Mouse (Mus musculus) kidney, postnatal 0 days (tissue): ENCODE measurements around the gene Wnt9a. TPM values are rescaled to one million over a fixed set of nuclear protein-coding genes. Genes with fewer than 3 reads are reported as not detected.
"Not testable (repeated sequence)": the region's sequence is repeated elsewhere in the genome, so short reads cannot be mapped to it uniquely, and the experiment has no call there.

Experiments used
- ATAC-seq: fragments of 200-750 bp; cut with Nextera tagmentation; replicated peaks from 2 replicates; pipeline ENCODE4 v1.8.0; 2017; ENCODE audit warnings: low read depth, moderate number of reproducible peaks, moderate TSS enrichment, moderate library complexity; ENCODE audit not compliant: low FRiP score
- DNase-seq: peaks from one replicate; pipeline ENCODE4 v3.0.0-alpha.2; 2016; ENCODE audit warnings: low spot score
- H3K27ac ChIP-seq: fragments of 300-500 bp; sonication (generic); 2 replicates; pipeline ENCODE4 v1.5.1; 2014; ENCODE audit warnings: mild to moderate bottlenecking
- H3K27me3 ChIP-seq: fragments of 300-500 bp; sonication (generic); 2 replicates; pipeline ENCODE4 v1.6.1; 2014; ENCODE audit warnings: low read length, mixed read lengths; ENCODE audit not compliant: insufficient read depth
- H3K36me3 ChIP-seq: fragments of 300-500 bp; sonication (generic); 2 replicates; pipeline ENCODE4 v1.6.1; 2014; ENCODE audit warnings: low read length, mixed read lengths; ENCODE audit not compliant: insufficient read depth
- H3K4me1 ChIP-seq: fragments of 300-500 bp; sonication (generic); replicated peaks from 2 replicates; pipeline ENCODE4 v1.6.1; 2014; ENCODE audit warnings: antibody characterized with exemption, low read length, mixed read lengths; ENCODE audit not compliant: insufficient read depth
- H3K4me2 ChIP-seq: fragments of 300-500 bp; sonication (generic); 2 replicates; pipeline ENCODE4 v1.6.1; 2014; ENCODE audit warnings: mild to moderate bottlenecking, low read length, moderate library complexity, mixed read lengths
- H3K4me3 ChIP-seq: fragments of 300-500 bp; sonication (generic); replicated peaks from 2 replicates; pipeline ENCODE4 v1.5.1; 2014; ENCODE audit warnings: low read depth, low read length
- H3K9ac ChIP-seq: fragments of 300-500 bp; sonication (generic); 2 replicates; pipeline ENCODE4 v1.6.1; 2014; ENCODE audit warnings: low read depth, low read length
- H3K9me3 ChIP-seq: fragments of 300-500 bp; sonication (generic); replicated peaks from 2 replicates; pipeline ENCODE4 v1.6.1; 2016; ENCODE audit warnings: low read length, inconsistent platforms, mixed read lengths
- CTCF ChIP-seq: IDR thresholded peaks from 2 replicates; pipeline ENCODE4 v1.5.1; 2016; ENCODE audit warnings: antibody characterized with exemption, low read depth, mild to moderate bottlenecking, moderate library complexity
- WGBS: fragments of 180-500 bp; shearing (Covaris S2); extraction: QIAGEN DNeasy Blood & Tissue Kit; methylation state at CpG from one replicate; pipeline ENCODE4 v1.1.7; 2014; 5-methylcytosine and 5-hydroxymethylcytosine counted together
- polyA plus RNA-seq: library from polyadenylated mRNA; unstranded; fragments of >200 nt; fragmentation: Nextera tagmentation; extraction: Ambion mirVana; gene quantifications from 2 replicates; pipeline ENCODE4 v1.2.1, GENCODE M21; 2015

The Wnt9a gene
- polyA plus RNA-seq, 1 experiment from 2014 or later, result 1.1 TPM

- 90% methylated on average over 4 of the region's 4 CpGs for WGBS
- DNase-seq (no peak), ATAC-seq (no peak)
- Histone ChIP-seq H3K4me2 (no peak overlapping the region), H3K4me1 (peaks cover 10% of the 10 kb centered on the region; the same call in 1 of the 2 replicates), H3K27ac (no peak overlapping the region), H3K4me3 (no peak overlapping the region), H3K36me3 (no peaks in the 10 kb centered on the region), H3K27me3 (no peaks in the 10 kb centered on the region), H3K9me3 (no peaks in the 10 kb centered on the region), H3K9ac (no peak overlapping the region)
- TF ChIP-seq CTCF, result no peak
Measured at GRCm38 (mm10) chr11:59354793-59355192, 48.1 kb downstream of the Wnt9a start.

GRCm38 (mm10) chr11:59356874-59357289 is 50.2 kb downstream of the Wnt9a start:
- Histone ChIP-seq H3K27me3 (no peaks in the 10 kb centered on the region), H3K4me1 (peaks cover 10% of the 10 kb centered on the region; the same call in 1 of the 2 replicates), H3K4me2 (no peak overlapping the region), H3K4me3 (no peak overlapping the region), H3K27ac (no peak overlapping the region), H3K9me3 (no peaks in the 10 kb centered on the region), H3K36me3 (no peaks in the 10 kb centered on the region), H3K9ac (no peak overlapping the region)
- TF ChIP-seq CTCF, result no peak
- ATAC-seq (no peak), DNase-seq (peak; percentile 59)
- 9% methylated on average over 11 of the region's 11 CpGs for WGBS

- H3K4me2 ChIP-seq, result no peak overlapping the region
Measured at GRCm38 (mm10) chr11:59361291-59361690, 54.6 kb downstream of the Wnt9a start.

GRCm38 (mm10) chr11:59364007-59364406 is 57.3 kb downstream of the Wnt9a start:
- WGBS, result 75% methylated on average over 9 of the region's 9 CpGs
- TF ChIP-seq CTCF, result no peak
- DNase-seq (no peak), ATAC-seq (no peak)
- Histone ChIP-seq H3K9me3 (no peaks in the 10 kb centered on the region), H3K9ac (no peak overlapping the region), H3K27ac (no peak overlapping the region), H3K36me3 (no peaks in the 10 kb centered on the region), H3K4me2 (no peak overlapping the region), H3K27me3 (no peaks in the 10 kb centered on the region), H3K4me1 (no peaks in the 10 kb centered on the region), H3K4me3 (no peak overlapping the region)

More at GRCm38 (mm10) chr11:59361291-59361690, 54.6 kb downstream of the Wnt9a start:
- ATAC-seq (no peak), DNase-seq (no peak)
- Histone ChIP-seq H3K9ac (no peak overlapping the region), H3K27ac (no peak overlapping the region), H3K27me3 (no peaks in the 10 kb centered on the region), H3K4me1 (peaks cover 10% of the 10 kb centered on the region; the same call in 1 of the 2 replicates), H3K4me3 (no peak overlapping the region), H3K9me3 (no peaks in the 10 kb centered on the region), H3K36me3 (no peaks in the 10 kb centered on the region)
- 79% methylated on average over 9 of the region's 9 CpGs for WGBS
- TF ChIP-seq CTCF, result no peak

GRCm38 (mm10) chr11:59364417-59364816 is 57.7 kb downstream of the Wnt9a start:
- H3K4me1 ChIP-seq, result no peaks in the 10 kb centered on the region
- DNase-seq (peak; percentile 55), ATAC-seq (no peak)
- H3K4me2 ChIP-seq, result no peak overlapping the region
- no peaks in the 10 kb centered on the region for H3K36me3 ChIP-seq
- no peak overlapping the region for H3K27ac ChIP-seq
- no peak overlapping the region for H3K9ac ChIP-seq
- no peak for TF ChIP-seq CTCF
- no peak overlapping the region for H3K4me3 ChIP-seq
- H3K9me3 ChIP-seq, result no peaks in the 10 kb centered on the region
- 55% methylated on average over 3 of the region's 3 CpGs for WGBS
- no peaks in the 10 kb centered on the region for H3K27me3 ChIP-seq

- Histone ChIP-seq H3K4me1 (no peaks in the 10 kb centered on the region), H3K4me2 (no peak overlapping the region), H3K9me3 (no peaks in the 10 kb centered on the region), H3K27ac (no peak overlapping the region), H3K27me3 (no peaks in the 10 kb centered on the region), H3K4me3 (no peak overlapping the region), H3K9ac (no peak overlapping the region), H3K36me3 (no peaks in the 10 kb centered on the region)
- DNase-seq, result no peak
- 65% methylated on average over 3 of the region's 3 CpGs for WGBS
- no peak for ATAC-seq
- no peak for TF ChIP-seq CTCF
Measured at GRCm38 (mm10) chr11:59366031-59366430, 59.3 kb downstream of the Wnt9a start.

GRCm38 (mm10) chr11:59366633-59367032 is 59.9 kb downstream of the Wnt9a start:
- Histone ChIP-seq H3K9ac (no peak overlapping the region), H3K36me3 (no peaks in the 10 kb centered on the region), H3K4me3 (no peak overlapping the region), H3K27ac (no peak overlapping the region), H3K4me2 (no peak overlapping the region), H3K4me1 (no peaks in the 10 kb centered on the region), H3K9me3 (no peaks in the 10 kb centered on the region), H3K27me3 (no peaks in the 10 kb centered on the region)
- WGBS, result 14% methylated on average over 3 of the region's 3 CpGs
- ATAC-seq (no peak), DNase-seq (peak; percentile 56)
- TF ChIP-seq CTCF, result peak; percentile 73

- H3K27ac ChIP-seq, H3K4me2 ChIP-seq, DNase-seq, H3K4me3 ChIP-seq, ATAC-seq, H3K36me3 ChIP-seq, H3K9ac ChIP-seq, H3K9me3 ChIP-seq, H3K4me1 ChIP-seq, H3K27me3 ChIP-seq: not testable (repeated sequence)
- 82% methylated on average over 4 of the region's 4 CpGs for WGBS
Measured at GRCm38 (mm10) chr11:59367955-59368354, 61.2 kb downstream of the Wnt9a start.
